Mouse (Mus musculus) neural tube, embryonic 11.5 days (tissue): Measurements from ENCODE around the gene Tuba3a. TPM values are rescaled to one million over a fixed set of nuclear protein-coding genes. Genes with fewer than 3 reads are reported as not detected.

Experiments
- ATAC-seq: fragments of 200-750 bp; cut with Nextera tagmentation; 2 replicates; pipeline ENCODE4 v1.8.0; 2017; ENCODE audit warnings: moderate number of reproducible peaks, mild to moderate bottlenecking, moderate TSS enrichment, moderate library complexity; ENCODE audit not compliant: insufficient read depth, low FRiP score, low TSS enrichment
- DNase-seq: peaks from one replicate; pipeline ENCODE4 v3.0.0-alpha.2; 2015; ENCODE audit warnings: low spot score
- H3K27ac ChIP-seq: fragments of 300-500 bp; sonication (generic); 2 replicates; pipeline ENCODE4 v1.5.1; 2014; ENCODE audit warnings: low read depth, mild to moderate bottlenecking, low read length
- H3K27me3 ChIP-seq: fragments of 300-500 bp; sonication (generic); 2 replicates; pipeline ENCODE4 v1.6.1; 2014; ENCODE audit warnings: mild to moderate bottlenecking, low read length, mixed read lengths; ENCODE audit not compliant: control insufficient read depth, insufficient read depth
- H3K36me3 ChIP-seq: fragments of 300-500 bp; sonication (generic); 2 replicates; pipeline ENCODE4 v1.6.1; 2014; ENCODE audit warnings: mild to moderate bottlenecking, low read length, moderate library complexity, mixed read lengths; ENCODE audit not compliant: control insufficient read depth, insufficient read depth
- H3K4me1 ChIP-seq: fragments of 300-500 bp; sonication (generic); 2 replicates; pipeline ENCODE4 v1.6.1; 2014; ENCODE audit warnings: low read length, mixed read lengths; ENCODE audit not compliant: control insufficient read depth, insufficient read depth
- H3K4me2 ChIP-seq: fragments of 300-500 bp; sonication (generic); 2 replicates; pipeline ENCODE4 v1.6.1; 2014; ENCODE audit warnings: low read depth, mild to moderate bottlenecking, moderate library complexity
- H3K4me3 ChIP-seq: fragments of 300-500 bp; sonication (generic); 2 replicates; pipeline ENCODE4 v1.5.1; 2014; ENCODE audit warnings: low read depth, low read length
- H3K9ac ChIP-seq: fragments of 300-500 bp; sonication (generic); 2 replicates; pipeline ENCODE4 v1.6.1; 2014; ENCODE audit warnings: mild to moderate bottlenecking, low read length
- H3K9me3 ChIP-seq: fragments of 300-500 bp; sonication (generic); 2 replicates; pipeline ENCODE4 v1.6.1; 2016; ENCODE audit warnings: low read length; ENCODE audit not compliant: control insufficient read depth
- whole genome bisulfite sequencing: fragments of 180-500 bp; shearing (Covaris S2); extraction: QIAGEN DNeasy Blood & Tissue Kit; methylation state at CpG from one replicate; pipeline ENCODE4 v1.1.7; 2014; 5-methylcytosine and 5-hydroxymethylcytosine counted together
- polyA plus RNA-seq: library from polyadenylated mRNA; unstranded; fragments of >200 nt; fragmentation: Nextera tagmentation; extraction: Ambion mirVana; gene quantifications from 2 replicates; pipeline ENCODE4 v1.2.1, GENCODE M21; 2014

Gene Tuba3a
- polyA plus RNA-seq, 1 experiment from 2014 or later = 0.15 TPM

GRCm38 (mm10) chr6:125252711-125253110, 33.1 kb downstream of the Tuba3a start:
- Histone ChIP-seq H3K4me3 (no peak overlapping the region), H3K27me3 (no peaks in the 10 kb centered on the region), H3K4me2 (no peak overlapping the region), H3K27ac (no peak overlapping the region), H3K36me3 (no peaks in the 10 kb centered on the region), H3K9me3 (no peaks in the 10 kb centered on the region), H3K9ac (no peak overlapping the region), H3K4me1 (no peaks in the 10 kb centered on the region)
- 96% methylated on average over 8 of the region's 8 CpGs for WGBS
- ATAC-seq (no peak), DNase-seq (no peak)

- DNase-seq = no peak
- H3K4me3 ChIP-seq = no peak overlapping the region
- 94% methylated on average over 3 of the region's 3 CpGs for WGBS
- H3K9ac ChIP-seq = no peak overlapping the region
- H3K9me3 ChIP-seq = no peaks in the 10 kb centered on the region
- no peaks in the 10 kb centered on the region for H3K4me1 ChIP-seq
- no peak overlapping the region for H3K27ac ChIP-seq
- H3K4me2 ChIP-seq = no peak overlapping the region
- no peak for ATAC-seq
- no peaks in the 10 kb centered on the region for H3K36me3 ChIP-seq
- no peaks in the 10 kb centered on the region for H3K27me3 ChIP-seq
These were observed 33.6 kb downstream of the Tuba3a start for GRCm38 (mm10) chr6:125252285-125252684.

- H3K36me3 ChIP-seq = no peaks in the 10 kb centered on the region
- DNase-seq = no peak
- H3K4me3 ChIP-seq = no peak overlapping the region
- H3K27ac ChIP-seq = no peak overlapping the region
- ATAC-seq = no peak
- WGBS = 29% methylated on average over 1 of the region's 1 CpGs
- H3K4me1 ChIP-seq = no peaks in the 10 kb centered on the region
- H3K4me2 ChIP-seq = no peak overlapping the region
- H3K9me3 ChIP-seq = no peaks in the 10 kb centered on the region
- no peak overlapping the region for H3K9ac ChIP-seq
- H3K27me3 ChIP-seq = no peaks in the 10 kb centered on the region
These were observed 41.3 kb downstream of the Tuba3a start for GRCm38 (mm10) chr6:125244551-125244950.

GRCm38 (mm10) chr6:125241566-125241965, 44.3 kb downstream of the Tuba3a start:
- Histone ChIP-seq H3K27ac (no peak overlapping the region), H3K9ac (no peak overlapping the region), H3K4me1 (no peaks in the 10 kb centered on the region), H3K9me3 (no peaks in the 10 kb centered on the region), H3K4me2 (no peak overlapping the region), H3K36me3 (no peaks in the 10 kb centered on the region), H3K27me3 (no peaks in the 10 kb centered on the region), H3K4me3 (no peak overlapping the region)
- WGBS = 91% methylated on average over 8 of the region's 8 CpGs
- ATAC-seq (no peak), DNase-seq (no peak)

GRCm38 (mm10) chr6:125240617-125241016, 45.2 kb downstream of the Tuba3a start:
- no peaks in the 10 kb centered on the region for H3K4me1 ChIP-seq
- no peak overlapping the region for H3K9ac ChIP-seq
- WGBS = 82% methylated on average over 5 of the region's 5 CpGs
- no peak overlapping the region for H3K27ac ChIP-seq
- no peak overlapping the region for H3K4me2 ChIP-seq
- H3K4me3 ChIP-seq = no peak overlapping the region
- no peaks in the 10 kb centered on the region for H3K36me3 ChIP-seq
- H3K9me3 ChIP-seq = no peaks in the 10 kb centered on the region
- DNase-seq (no peak), ATAC-seq (no peak)
- H3K27me3 ChIP-seq = no peaks in the 10 kb centered on the region

GRCm38 (mm10) chr6:125239547-125239946, 46.3 kb downstream of the Tuba3a start:
- no peak overlapping the region for H3K4me3 ChIP-seq
- no peaks in the 10 kb centered on the region for H3K36me3 ChIP-seq
- ATAC-seq = no peak
- no peak for DNase-seq
- no peak overlapping the region for H3K27ac ChIP-seq
- no peak overlapping the region for H3K9ac ChIP-seq
- no peaks in the 10 kb centered on the region for H3K4me1 ChIP-seq
- H3K9me3 ChIP-seq = no peaks in the 10 kb centered on the region
- H3K27me3 ChIP-seq = no peaks in the 10 kb centered on the region
- no peak overlapping the region for H3K4me2 ChIP-seq
- WGBS = 98% methylated on average over 5 of the region's 5 CpGs

- 74% methylated on average over 6 of the region's 6 CpGs for WGBS
- DNase-seq = no peak
- no peak for ATAC-seq
- Histone ChIP-seq H3K4me2 (no peak overlapping the region), H3K4me1 (no peaks in the 10 kb centered on the region), H3K36me3 (no peaks in the 10 kb centered on the region), H3K9ac (no peak overlapping the region), H3K27me3 (no peaks in the 10 kb centered on the region), H3K4me3 (no peak overlapping the region), H3K27ac (no peak overlapping the region), H3K9me3 (no peaks in the 10 kb centered on the region)
These were observed 47.4 kb downstream of the Tuba3a start for GRCm38 (mm10) chr6:125238396-125238795.

- no peaks in the 10 kb centered on the region for H3K4me1 ChIP-seq
- WGBS = 85% methylated on average over 4 of the region's 4 CpGs
These were observed 48.4 kb downstream of the Tuba3a start for GRCm38 (mm10) chr6:125237421-125237820.

GRCm38 (mm10) chr6:125236782-125237181, 49.1 kb downstream of the Tuba3a start, which contains the start of gene Cd27:
Gene Cd27 (minus strand): TSS chr6:125237010.
- ATAC-seq (no peak), DNase-seq (no peak)
- Histone ChIP-seq H3K9me3 (no peaks in the 10 kb centered on the region), H3K9ac (no peak within 1 kb of the TSS), H3K27me3 (no peaks in the 10 kb centered on the region), H3K4me1 (no peaks in the 10 kb centered on the region), H3K27ac (no peak within 1 kb of the TSS), H3K4me3 (no peak within 1 kb of the TSS), H3K36me3 (no peaks in the 10 kb centered on the region), H3K4me2 (no peak within 1 kb of the TSS)
- WGBS = 32% methylated on average over 6 of the region's 6 CpGs

More at GRCm38 (mm10) chr6:125237421-125237820, 48.4 kb downstream of the Tuba3a start:
- no peak overlapping the region for H3K4me3 ChIP-seq
- ATAC-seq (no peak), DNase-seq (no peak)
- H3K27ac ChIP-seq = no peak overlapping the region
- H3K27me3 ChIP-seq = no peaks in the 10 kb centered on the region
- no peaks in the 10 kb centered on the region for H3K9me3 ChIP-seq
- no peak overlapping the region for H3K9ac ChIP-seq
- H3K4me2 ChIP-seq = no peak overlapping the region
- no peaks in the 10 kb centered on the region for H3K36me3 ChIP-seq
